12 mouse cellular contexts compared by ENCODE assay signal in the genomic region with DNA sequence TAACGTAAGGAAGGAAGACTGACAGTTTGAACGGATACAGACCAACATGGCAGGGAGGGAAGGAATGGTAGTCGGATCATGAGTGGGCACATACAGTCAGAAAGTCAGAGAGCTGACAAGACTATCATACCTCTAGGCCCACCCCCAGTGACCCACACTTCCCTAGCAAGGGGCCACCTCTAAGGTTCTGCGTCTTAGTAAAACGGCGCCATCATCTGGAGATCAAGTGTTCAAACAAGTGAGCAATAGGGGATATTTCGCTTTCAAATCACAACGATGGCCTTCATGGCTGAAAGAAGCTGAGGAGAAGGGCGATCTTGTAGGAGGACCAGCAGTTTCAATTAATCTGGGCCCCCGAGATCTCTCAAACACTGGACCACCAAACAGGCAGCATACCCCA.
"Had no signal": no experiment of that assay in that cellular context is flagged by ENCODE, and none has a peak within 500 bp of the region (broad histone marks: within the 10 kb centered on the region; RNA-seq: fewer than 3 reads in every experiment).

No protein-coding gene starts in this region.

- H3K27ac ChIP-seq: limb, embryonic 12.5 days; liver, embryonic 14.5 days; macrophage; midbrain, embryonic 12.5 days; neural tube, embryonic 15.5 days had no signal

- H3K4me2 ChIP-seq: limb, embryonic 12.5 days; midbrain, embryonic 12.5 days; neural tube, embryonic 15.5 days had no signal

- H3K9me3 ChIP-seq: limb, embryonic 12.5 days; midbrain, embryonic 12.5 days; neural tube, embryonic 15.5 days had no signal

- H3K4me3 ChIP-seq: limb, embryonic 12.5 days; midbrain, embryonic 12.5 days; myocyte; neural tube, embryonic 15.5 days had no signal

- H3K4me1 ChIP-seq: midbrain, embryonic 12.5 days; neural tube, embryonic 15.5 days had no signal

- H3K9ac ChIP-seq: limb, embryonic 12.5 days; liver, embryonic 14.5 days; midbrain, embryonic 12.5 days; neural tube, embryonic 15.5 days had no signal

- H3K27me3 ChIP-seq: limb, embryonic 12.5 days; midbrain, embryonic 12.5 days; neural tube, embryonic 15.5 days had no signal

- H3K36me3 ChIP-seq: limb, embryonic 12.5 days; midbrain, embryonic 12.5 days; neural tube, embryonic 15.5 days had no signal

- DNase-seq: kidney, adult 2 months; kidney, postnatal 36 days; lung, adult 2 months; lung, postnatal 14 days; right cerebral cortex, adult 18-20 months; right cerebral cortex, postnatal 25 days had no signal
